Mouse (Mus musculus) heart, embryonic 16.5 days (tissue): ENCODE data around the gene Clec2g. TPM values are rescaled to one million over a fixed set of nuclear protein-coding genes. Genes with fewer than 3 reads are reported as not detected.
"Not testable (repeated sequence)": the region's sequence is repeated elsewhere in the genome, so short reads cannot be mapped to it uniquely, and the experiment has no call there.

Experiments used
- ATAC-seq: fragments of 200-750 bp; cut with Nextera tagmentation; replicated peaks from 2 replicates; pipeline ENCODE4 v1.8.0; 2017; ENCODE audit warnings: moderate number of reproducible peaks; ENCODE audit not compliant: insufficient read depth, low FRiP score; ENCODE audit errors: extremely low read depth
- H3K27ac ChIP-seq: fragments of 300-500 bp; sonication (generic); 2 replicates; pipeline ENCODE4 v1.5.1; 2014; ENCODE audit warnings: mild to moderate bottlenecking, low read length, control low read depth, moderate library complexity
- H3K27me3 ChIP-seq: fragments of 300-500 bp; sonication (generic); 2 replicates; pipeline ENCODE4 v1.6.1; 2014; ENCODE audit warnings: low read length, mixed read lengths; ENCODE audit not compliant: control insufficient read depth, insufficient read depth
- H3K36me3 ChIP-seq: fragments of 300-500 bp; sonication (generic); 2 replicates; pipeline ENCODE4 v1.6.1; 2014; ENCODE audit not compliant: control insufficient read depth, insufficient read depth
- H3K4me1 ChIP-seq: fragments of 300-500 bp; sonication (generic); 2 replicates; pipeline ENCODE4 v1.6.1; 2014; ENCODE audit warnings: low read length, mixed read lengths; ENCODE audit not compliant: control insufficient read depth, insufficient read depth
- H3K4me2 ChIP-seq: fragments of 300-500 bp; sonication (generic); 2 replicates; pipeline ENCODE4 v1.6.1; 2014; ENCODE audit warnings: low read depth, mild to moderate bottlenecking, control low read depth, low read length
- H3K4me3 ChIP-seq: fragments of 300-500 bp; sonication (generic); 2 replicates; pipeline ENCODE4 v1.5.1; 2014; ENCODE audit warnings: mild to moderate bottlenecking, control low read depth, low read length
- H3K9ac ChIP-seq: fragments of 300-500 bp; sonication (generic); 2 replicates; pipeline ENCODE4 v1.6.1; 2014; ENCODE audit warnings: low read length, control low read depth
- H3K9me3 ChIP-seq: fragments of 300-500 bp; sonication (generic); replicated peaks from 2 replicates; pipeline ENCODE4 v1.6.1; 2016; ENCODE audit warnings: low read length; ENCODE audit not compliant: control insufficient read depth
- WGBS: fragments of 180-500 bp; shearing (Covaris S2); extraction: QIAGEN DNeasy Blood & Tissue Kit; methylation state at CpG from one replicate; pipeline ENCODE4 v1.1.7; 2014; 5-methylcytosine and 5-hydroxymethylcytosine counted together
- polyA plus RNA-seq: library from polyadenylated mRNA; unstranded; fragments of >200 nt; fragmentation: Nextera tagmentation; extraction: Ambion mirVana; gene quantifications from 2 replicates; pipeline ENCODE4 v1.2.1, GENCODE M21; 2015

Clec2g gene
- polyA plus RNA-seq, 1 experiment from 2014 or later = not detected

GRCm38 (mm10) chr6:128969741-128970140, 35.6 kb downstream of the Clec2g start:
- H3K9me3 ChIP-seq = no peaks in the 10 kb centered on the region
- WGBS = 81% methylated on average over 1 of the region's 1 CpGs
- no peak for ATAC-seq

GRCm38 (mm10) chr6:128970508-128971393, 36.6 kb downstream of the Clec2g start:
- not testable (repeated sequence) for H3K9ac ChIP-seq, H3K4me1 ChIP-seq, ATAC-seq, H3K4me3 ChIP-seq, H3K27me3 ChIP-seq, H3K9me3 ChIP-seq, H3K4me2 ChIP-seq, H3K27ac ChIP-seq, H3K36me3 ChIP-seq
- WGBS = 92% methylated on average over 20 of the region's 20 CpGs

More at GRCm38 (mm10) chr6:128969741-128970140, 35.6 kb downstream of the Clec2g start:
- Histone ChIP-seq H3K4me2 (no peak overlapping the region), H3K36me3 (no peaks in the 10 kb centered on the region), H3K4me3 (no peak overlapping the region), H3K4me1 (no peaks in the 10 kb centered on the region), H3K27ac (no peak overlapping the region), H3K27me3 (no peaks in the 10 kb centered on the region), H3K9ac (no peak overlapping the region)

DNA sequence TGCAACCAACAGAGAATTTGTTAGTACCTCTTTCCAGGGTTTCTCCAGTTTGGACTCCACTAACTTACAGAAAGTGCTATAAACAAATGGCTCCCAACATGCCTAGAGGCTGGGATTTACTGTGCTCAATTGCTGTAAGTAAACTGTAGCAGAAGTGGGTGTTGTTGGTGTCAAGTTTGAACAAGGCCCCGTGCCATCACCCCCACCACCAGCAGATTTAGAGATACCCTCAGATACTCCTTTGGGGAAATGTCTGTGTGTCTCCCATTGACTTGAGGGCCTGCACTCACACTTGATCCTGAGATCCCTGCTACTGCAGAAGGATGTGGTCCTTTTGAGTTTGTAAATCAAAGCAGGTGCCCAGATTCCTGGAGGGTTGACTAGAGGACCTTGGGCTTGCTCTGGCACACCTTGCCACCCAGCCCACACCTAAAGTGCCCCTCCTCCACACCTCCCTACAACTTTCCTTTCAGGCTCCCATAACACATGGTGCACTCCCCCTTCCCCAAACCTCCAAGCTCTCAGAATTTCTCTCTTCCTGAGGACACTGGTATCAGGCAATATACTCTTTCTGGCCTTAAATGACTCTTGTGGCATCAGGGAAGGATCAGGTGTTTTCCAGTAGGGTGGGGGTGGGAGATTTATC, 37.3 kb downstream of the Clec2g start:
- no peaks in the 10 kb centered on the region for H3K4me1 ChIP-seq
- H3K9ac ChIP-seq = no peak overlapping the region
- no peaks in the 10 kb centered on the region for H3K27me3 ChIP-seq
- H3K36me3 ChIP-seq = no peaks in the 10 kb centered on the region
- H3K4me2 ChIP-seq = no peak overlapping the region
- WGBS = 65% methylated on average over 1 of the region's 1 CpGs
- H3K4me3 ChIP-seq = no peak overlapping the region
- H3K27ac ChIP-seq = no peak overlapping the region
- no peak for ATAC-seq
- no peaks in the 10 kb centered on the region for H3K9me3 ChIP-seq

DNA sequence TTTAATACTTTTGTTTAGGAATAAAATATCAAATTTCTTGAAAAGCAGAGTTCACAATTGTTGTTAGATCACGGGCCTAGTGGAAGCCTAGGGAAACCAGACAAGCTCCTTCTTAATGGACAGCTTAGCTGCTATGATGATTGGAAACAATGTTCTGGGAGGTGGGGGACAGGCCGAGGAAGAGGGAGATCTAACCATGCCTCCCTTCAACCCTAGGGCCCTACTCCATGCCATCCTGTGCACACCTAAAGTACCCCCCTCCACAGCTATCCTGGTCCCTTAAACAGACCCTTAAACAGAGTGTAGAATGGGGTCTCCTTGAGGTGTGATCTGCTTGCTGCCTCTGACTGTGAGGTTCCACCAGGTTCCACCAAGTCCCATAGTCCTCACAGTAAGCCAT, 38.0 kb downstream of the Clec2g start:
- no peaks in the 10 kb centered on the region for H3K4me1 ChIP-seq
- no peaks in the 10 kb centered on the region for H3K36me3 ChIP-seq
- H3K27ac ChIP-seq = no peak overlapping the region
- H3K9ac ChIP-seq = no peak overlapping the region
- H3K27me3 ChIP-seq = no peaks in the 10 kb centered on the region
- no peak overlapping the region for H3K4me2 ChIP-seq
- ATAC-seq = no peak
- H3K4me3 ChIP-seq = no peak overlapping the region
- WGBS = 88% methylated on average over 2 of the region's 2 CpGs
- no peaks in the 10 kb centered on the region for H3K9me3 ChIP-seq

DNA sequence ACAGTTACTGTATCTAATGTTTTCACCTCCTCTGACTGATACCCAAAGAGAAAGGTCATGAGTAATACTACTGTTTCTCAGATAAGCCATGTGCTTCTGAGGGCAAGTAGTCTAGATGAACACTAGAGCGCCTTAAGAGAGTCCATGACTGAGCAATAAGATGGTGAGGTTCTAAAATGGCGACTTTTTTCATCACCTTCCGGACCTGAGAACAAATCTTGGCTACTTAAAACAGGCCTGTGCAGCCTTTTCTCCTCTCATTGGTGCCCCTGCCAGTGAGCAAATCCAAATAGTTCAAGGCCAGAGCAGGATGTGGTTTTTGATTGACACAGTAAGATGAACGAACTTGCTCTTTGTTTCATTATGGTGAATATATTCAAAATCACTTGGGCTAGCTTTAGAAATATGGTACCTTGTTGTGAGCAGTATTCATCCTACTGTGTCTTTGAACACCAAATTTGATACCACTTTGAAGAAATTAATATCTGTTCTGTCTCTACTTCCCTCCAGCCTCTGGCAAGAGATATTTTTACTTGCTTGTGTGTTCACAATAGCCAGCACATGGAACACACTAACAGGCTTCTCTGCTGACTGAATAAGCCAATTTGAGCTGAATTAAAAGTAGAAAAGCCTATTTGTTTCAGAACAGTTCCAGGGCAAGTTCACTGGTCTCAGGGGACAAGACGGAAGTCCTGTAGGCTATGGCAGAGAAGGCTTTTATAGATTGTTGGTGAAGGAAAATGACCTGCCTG, 38.7 kb downstream of the Clec2g start:
- ATAC-seq = no peak
- WGBS = 83% methylated on average over 5 of the region's 5 CpGs
- H3K4me1 ChIP-seq = no peaks in the 10 kb centered on the region
- H3K4me3 ChIP-seq = no peak overlapping the region
- H3K9me3 ChIP-seq = no peaks in the 10 kb centered on the region
- H3K9ac ChIP-seq = no peak overlapping the region
- no peak overlapping the region for H3K4me2 ChIP-seq
- H3K27me3 ChIP-seq = no peaks in the 10 kb centered on the region
- H3K27ac ChIP-seq = no peak overlapping the region
- H3K36me3 ChIP-seq = no peaks in the 10 kb centered on the region

- Histone ChIP-seq H3K27ac (no peak overlapping the region), H3K9ac (no peak overlapping the region), H3K4me3 (no peak overlapping the region), H3K36me3 (no peaks in the 10 kb centered on the region), H3K4me2 (no peak overlapping the region), H3K9me3 (no peaks in the 10 kb centered on the region), H3K4me1 (no peaks in the 10 kb centered on the region), H3K27me3 (no peaks in the 10 kb centered on the region)
- WGBS = 88% methylated on average over 3 of the region's 3 CpGs
- ATAC-seq = no peak
These were observed 39.2 kb downstream of the Clec2g start for GRCm38 (mm10) chr6:128973439-128973697.

- H3K9ac ChIP-seq, H3K4me1 ChIP-seq, H3K4me3 ChIP-seq, ATAC-seq, H3K36me3 ChIP-seq, H3K27me3 ChIP-seq, H3K4me2 ChIP-seq, H3K9me3 ChIP-seq, H3K27ac ChIP-seq: not testable (repeated sequence)
These were observed 40.7 kb downstream of the Clec2g start for GRCm38 (mm10) chr6:128974850-128975249.

DNA sequence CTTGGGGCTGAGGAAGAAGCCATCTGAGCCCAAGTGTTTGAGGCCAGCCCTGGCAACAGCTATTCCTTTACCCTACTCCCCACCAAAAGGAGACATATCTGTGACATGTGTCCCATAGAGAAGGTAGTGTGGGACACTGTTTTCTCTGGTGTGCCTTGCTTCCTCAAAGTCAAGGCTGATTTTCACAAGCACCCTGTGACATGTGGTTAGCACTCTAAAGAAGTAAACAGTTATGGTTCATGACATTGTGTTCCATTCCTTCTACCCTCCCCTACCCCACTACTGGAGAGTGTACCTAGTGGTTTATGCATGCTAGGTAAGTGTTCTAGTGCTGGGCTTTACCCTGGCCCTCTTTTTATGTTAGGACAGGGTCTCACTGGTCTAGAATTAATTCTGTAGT, 42.0 kb downstream of the Clec2g start:
- ATAC-seq = no peak
- no peak overlapping the region for H3K4me2 ChIP-seq
- no peaks in the 10 kb centered on the region for H3K36me3 ChIP-seq
- no peak overlapping the region for H3K27ac ChIP-seq
- H3K9ac ChIP-seq = no peak overlapping the region
- H3K9me3 ChIP-seq = no peaks in the 10 kb centered on the region
- no peak overlapping the region for H3K4me3 ChIP-seq
- H3K4me1 ChIP-seq = no peaks in the 10 kb centered on the region
- H3K27me3 ChIP-seq = no peaks in the 10 kb centered on the region

DNA sequence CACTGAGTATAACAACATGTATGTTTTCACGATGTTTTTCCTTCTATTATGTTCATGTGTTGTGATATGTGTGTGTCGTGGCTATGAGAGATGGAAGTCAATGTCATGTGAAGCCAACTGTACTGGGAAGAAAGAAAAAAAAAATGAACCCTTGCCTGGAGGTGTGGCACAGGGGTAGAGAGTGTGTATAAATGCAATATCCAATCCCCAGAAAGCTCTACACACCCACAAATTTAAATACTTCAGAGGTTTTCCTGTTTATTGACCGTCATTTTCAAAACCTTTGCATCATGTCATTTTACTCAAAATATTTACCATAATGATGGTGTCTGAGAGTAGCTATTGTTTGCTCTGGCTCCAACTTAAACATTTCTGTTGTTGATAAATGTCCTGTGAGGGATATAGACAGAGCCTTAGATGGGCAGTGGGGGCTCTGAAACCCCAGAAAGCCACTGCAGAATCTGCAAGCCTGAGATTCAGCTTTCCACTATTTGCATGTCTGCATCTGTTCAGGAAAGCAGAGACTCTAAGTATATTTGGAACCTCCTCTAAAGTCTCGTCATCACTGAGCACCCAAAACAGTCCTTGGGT, 47.9 kb downstream of the Clec2g start:
- not testable (repeated sequence) for H3K9me3 ChIP-seq, H3K9ac ChIP-seq, H3K27ac ChIP-seq, H3K4me3 ChIP-seq, H3K27me3 ChIP-seq, H3K4me1 ChIP-seq, H3K4me2 ChIP-seq, H3K36me3 ChIP-seq, ATAC-seq
- 68% methylated on average over 4 of the region's 4 CpGs for WGBS
